Mouse (Mus musculus): ENCODE data around the gene Asb7.
A peak's percentile ranks its signal among the peaks of the same experiment; 100 is the strongest.

The Asb7 gene

DNA sequence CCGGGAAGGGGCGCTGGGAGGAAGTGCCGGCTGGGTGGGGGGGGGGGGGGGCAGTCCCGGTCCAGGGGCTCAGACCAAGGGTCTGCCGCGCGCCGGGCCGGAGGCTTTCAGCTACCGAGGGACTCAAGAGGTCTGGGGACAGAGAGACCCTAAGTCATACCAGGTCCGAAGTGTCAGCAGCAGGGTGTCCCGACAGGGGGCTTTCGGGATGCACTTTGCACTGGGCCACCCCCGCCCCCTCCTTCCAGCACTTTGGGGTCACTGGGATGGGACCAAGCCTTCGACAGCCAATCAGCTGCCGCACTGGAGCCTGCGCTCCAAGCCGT lies at the start of gene Asb7:
Gene Asb7, minus strand, starts transcription at position 303 of the 326 bp plus-strand sequence.
- DNase-seq (ENCODE audit: low spot score): no peak

DNA sequence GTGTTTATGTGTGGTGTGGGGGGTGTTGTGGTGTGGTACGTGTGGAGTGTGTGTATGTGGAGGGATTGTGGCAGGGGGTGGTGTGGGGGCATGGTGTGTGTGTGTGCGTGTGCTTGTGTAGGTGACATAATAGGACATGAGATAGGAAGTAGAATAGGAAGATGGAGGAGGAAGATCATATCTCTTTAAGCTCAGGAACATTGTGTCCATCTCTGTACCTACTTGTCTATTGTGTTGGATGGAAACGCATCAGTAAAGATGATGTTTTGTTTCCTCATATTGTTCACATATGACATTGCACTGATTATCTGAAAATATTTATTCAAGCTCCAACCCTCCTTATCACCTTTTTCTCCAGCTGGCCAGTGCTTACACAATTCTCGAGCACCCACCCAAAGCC lies 48.0 kb upstream of the Asb7 start:
- DNase-seq (ENCODE audit: low spot score): no peak

DNA sequence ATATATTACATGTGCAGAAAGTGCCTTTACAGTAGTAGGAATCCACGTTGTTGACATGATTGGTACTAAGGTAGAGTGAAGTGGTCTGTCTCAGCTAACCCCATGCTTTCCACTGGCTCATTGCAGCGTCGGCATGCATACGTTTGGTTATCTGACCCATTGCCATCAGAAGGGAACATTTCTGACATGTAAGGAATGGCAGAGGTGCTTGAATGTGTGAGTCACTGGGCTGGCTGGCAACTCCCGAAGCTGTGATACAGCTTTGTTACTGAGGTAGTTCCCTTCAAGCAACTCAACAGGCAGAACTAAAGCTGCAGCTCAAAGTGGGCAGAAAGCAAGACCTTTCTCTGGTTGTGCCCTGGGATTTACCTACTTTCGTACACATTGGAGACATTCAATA lies 45.6 kb upstream of the Asb7 start:
- no peak for DNase-seq (ENCODE audit: low spot score)

DNA sequence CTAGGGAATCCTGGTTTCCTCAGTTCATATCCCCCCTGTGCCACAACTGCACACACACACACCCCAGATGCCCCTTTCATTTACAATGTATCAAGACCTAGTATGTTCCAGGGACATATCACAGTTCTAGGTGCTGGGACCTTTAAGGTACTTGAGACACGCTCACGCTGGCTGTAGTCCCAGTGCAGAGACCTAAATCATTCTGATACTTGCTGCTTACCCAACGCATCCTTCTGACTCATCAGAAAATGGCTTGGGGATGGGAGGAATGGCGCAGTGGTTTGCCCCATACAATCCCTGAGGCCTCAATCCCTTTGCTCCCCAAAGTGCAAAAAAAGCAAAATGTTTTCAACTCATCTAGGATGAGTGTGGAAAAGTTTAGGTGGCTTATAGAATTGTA lies 45.1 kb upstream of the Asb7 start:
- no peak for DNase-seq (ENCODE audit: low spot score)

DNA sequence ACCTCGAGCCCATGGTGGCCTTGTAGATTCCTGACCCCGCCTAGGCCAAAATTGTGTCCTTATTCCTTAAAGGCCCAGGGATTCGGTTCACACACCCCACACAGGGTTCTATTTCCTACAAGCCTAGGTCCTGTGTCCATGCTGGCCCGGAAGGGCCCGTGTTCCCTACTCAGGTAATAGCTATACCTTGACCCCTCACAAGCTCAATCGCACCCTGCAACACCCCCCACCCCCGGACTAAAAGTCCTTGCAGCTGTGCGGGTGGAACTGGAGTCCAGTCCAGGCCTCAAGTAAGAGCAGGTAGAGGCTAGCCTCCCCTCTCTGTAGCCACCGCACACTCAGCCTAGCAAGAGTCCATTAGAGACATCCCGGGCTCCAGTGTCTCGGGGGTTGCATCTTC lies 44.5 kb upstream of the Asb7 start:
- DNase-seq (ENCODE audit: low spot score): no peak

DNA sequence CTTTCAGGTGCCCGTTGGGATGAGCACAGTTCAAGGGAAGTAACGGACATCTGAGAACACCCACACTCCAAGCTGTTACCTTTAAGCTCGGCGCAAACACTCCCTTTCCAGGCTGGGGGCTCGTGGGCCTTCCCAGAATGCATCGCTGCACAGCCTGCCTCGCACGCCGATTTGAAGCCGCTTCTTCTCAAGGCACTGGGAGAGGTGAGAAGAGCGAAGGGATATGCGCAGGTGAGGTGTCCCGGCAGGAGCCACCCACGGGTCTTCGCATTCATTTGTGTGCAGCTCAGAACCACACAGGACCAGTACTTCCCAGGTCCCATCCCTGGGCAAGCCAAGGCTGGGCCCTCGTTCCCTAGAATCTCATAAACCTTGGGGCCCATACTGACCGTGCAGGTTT lies 44.0 kb upstream of the Asb7 start:
- DNase-seq (ENCODE audit: low spot score): no peak

DNA sequence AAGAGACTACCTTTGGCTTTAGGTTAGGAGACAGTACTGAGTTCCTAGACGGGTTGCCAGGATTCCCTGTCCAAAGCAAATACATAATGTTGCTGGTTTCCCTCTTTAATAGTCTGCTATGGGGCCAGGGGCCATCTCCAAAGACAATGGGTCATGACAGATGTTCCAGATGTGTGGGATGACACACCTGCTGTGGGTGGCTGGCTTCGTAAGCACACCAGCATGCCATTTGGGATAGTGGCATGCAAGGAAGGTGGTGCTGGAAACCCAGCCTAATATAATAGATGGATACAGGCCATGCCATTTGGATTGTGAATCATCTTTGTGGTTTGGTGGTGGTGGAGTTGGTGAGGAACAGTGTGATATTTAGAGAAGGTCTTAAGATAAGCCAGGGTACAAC lies 39.8 kb upstream of the Asb7 start:
- no peak for DNase-seq (ENCODE audit: low spot score)

DNA sequence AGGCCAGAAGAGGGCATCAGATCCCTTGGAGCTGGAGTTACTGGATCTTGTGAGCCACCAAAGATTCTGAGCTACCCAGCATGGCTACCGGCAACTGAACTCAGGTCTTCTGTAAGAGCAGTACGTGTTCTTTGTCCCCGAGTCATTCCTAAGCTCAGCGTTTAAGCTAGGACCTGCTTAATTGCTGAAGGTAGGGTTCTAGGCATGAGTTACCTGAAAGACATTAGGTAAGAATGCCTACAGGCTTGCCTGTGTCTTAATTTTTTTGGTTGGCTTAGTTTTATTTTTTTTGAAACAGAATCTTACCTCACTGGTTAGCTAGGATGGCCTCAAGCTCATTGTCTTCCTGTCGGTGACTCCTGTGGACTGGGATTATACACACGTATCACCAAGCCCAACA lies 38.7 kb upstream of the Asb7 start:
- no peak for DNase-seq (ENCODE audit: low spot score)

DNA sequence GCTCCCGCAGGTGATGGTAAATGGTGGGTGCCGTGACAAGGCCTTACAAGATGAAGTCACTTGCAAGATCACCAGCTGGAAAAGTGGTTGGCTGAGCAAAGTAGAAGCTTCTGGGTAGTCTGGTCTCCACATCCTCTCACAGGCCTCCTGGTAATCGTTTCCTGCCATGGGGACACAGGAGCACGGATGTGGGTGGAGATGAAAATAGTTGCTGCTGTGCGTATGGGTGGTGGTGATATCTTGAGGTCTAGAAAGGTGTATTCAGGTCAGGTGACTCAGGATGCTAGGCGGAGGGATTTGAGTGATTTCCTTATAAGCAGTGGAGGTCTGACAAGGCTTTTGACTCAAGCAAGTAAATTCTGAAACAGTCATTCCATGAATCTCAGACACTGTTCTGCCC lies 35.6 kb upstream of the Asb7 start:
- DNase-seq (ENCODE audit: low spot score): no peak

DNA sequence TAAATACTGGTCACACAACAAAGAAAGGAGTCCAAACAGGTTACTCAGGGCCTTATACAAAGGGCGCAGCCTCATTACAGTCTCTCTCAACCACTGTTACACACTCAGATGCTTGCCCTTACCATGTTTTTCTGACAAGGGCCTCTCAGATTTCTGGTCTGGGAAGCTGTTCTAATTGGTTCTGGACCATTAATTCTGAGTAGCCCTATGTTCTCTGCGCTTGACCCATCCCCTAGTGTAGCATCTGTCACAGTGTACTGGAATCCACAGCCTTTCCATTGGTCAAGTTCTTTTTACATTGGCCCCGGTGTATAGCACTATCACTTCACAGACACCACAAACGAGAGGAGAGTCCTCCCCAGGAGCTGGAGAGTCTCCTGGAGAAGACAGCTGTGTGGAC lies 35.1 kb upstream of the Asb7 start:
- DNase-seq (ENCODE audit: low spot score): no peak

DNA sequence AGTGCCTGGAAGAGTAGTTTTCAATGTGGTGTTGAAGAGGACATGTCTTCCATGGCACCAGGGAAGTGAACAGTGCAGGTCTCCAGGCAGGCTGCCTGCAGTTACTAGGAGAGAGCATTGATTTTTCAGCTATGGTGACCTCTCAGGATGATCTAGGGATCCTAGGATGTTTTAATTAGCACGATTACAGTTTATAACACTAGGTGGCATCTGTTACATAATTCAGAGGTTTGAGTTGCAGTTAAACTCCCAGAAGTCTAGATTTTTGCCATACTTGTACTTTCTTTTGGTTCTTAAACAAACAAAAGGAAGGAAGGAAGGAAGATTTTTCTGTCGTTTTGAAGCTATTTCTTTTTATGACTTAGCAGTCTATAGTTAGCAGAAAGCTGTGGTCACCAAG lies 21.8 kb upstream of the Asb7 start:
- no peak for DNase-seq (ENCODE audit: low spot score)

DNA sequence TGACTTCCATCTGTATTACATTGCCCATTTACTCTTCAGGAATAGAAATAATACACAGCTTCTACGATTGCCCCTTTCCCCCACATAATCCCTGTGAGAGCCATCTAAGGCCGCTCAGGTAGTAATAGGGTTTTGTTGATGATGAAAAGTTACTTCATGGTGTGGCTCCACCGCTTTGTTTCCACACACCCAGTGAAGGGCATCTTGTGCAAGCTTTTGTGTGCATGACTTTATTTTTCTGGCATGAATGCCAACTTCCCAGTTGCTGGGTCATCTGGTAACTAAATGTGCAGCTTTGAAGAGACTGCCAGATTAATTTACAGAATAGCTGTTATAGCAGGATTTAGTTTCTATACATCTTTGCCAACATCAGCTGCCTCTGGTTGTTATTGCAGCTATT lies 15.2 kb upstream of the Asb7 start:
- DNase-seq (ENCODE audit: low spot score): no peak

DNA sequence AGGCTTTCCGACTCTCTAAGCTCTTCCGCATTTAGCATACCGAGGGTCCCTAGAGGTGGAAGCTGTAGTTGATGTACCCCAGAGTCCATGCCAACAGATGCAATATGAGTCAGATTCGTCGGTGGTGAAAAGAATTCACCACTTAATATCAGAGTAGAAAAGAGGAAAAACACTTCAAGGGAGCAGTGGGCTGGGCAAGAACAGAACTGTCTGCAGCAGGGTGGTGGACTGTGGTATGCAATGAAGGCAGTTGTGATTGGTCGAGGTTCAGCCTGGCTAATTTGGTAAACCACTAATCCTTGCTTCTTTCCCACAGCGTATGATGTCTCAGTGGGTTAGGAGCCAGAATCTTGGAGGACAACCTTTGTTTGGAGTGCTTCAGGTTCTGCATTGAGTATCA lies 13.3 kb upstream of the Asb7 start:
- no peak for DNase-seq (ENCODE audit: low spot score)

DNA sequence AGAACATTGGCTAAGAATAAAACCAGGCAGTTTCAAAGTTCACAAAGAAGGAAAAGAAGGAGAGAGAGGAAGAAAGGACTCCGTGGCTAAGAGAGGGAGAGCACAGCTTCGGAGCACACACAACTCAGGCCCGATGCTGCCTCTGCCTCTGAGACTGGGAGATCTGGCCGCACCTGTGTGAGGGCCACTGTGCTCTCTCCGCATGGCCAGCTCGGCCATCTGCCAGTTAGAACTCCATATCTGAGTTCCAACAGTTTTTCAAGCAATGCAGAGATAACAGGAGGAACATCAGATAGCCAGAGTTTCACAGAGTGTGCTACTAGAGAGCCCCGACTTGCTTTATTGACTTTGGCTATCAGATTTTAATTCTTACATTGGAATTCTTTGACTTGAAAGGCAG lies 5.1 kb upstream of the Asb7 start:
- DNase-seq (ENCODE audit: low spot score): no peak

DNA sequence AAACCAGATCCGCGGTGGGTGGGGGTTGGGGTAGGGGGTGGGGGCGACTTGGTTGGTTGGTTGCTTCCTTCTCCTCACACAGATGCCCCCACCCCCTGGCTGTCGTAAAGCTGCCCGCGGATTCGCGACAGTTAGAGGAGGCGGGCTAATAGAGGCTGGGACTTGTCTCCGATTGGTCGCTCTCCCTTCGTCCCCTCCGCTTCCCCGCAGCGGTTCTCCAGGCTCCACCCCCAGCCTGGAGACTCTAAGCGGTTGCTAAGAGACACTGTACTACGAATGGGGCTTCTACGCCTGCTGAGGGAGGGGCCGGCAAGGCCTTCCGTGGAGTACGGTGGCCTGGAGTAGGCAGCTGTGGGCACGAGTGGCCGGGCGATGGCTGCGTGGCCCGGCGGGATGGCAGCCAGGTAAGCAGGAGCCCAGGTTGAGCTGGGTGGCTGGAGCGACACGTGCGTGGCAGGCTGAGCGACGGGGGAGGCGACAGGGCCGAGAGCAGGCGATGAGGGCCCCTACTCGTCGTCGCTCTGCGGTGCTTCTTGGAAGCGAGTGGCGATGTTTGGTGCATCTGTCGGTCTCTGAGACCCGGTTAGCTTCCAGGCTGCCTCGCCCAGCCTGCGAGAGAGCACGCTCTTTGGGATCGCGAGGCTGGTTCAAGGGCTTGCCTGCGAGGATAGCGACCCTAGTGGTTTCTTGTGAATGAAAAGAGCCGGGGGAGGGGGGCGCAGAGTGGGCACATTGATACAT lies 394 bp upstream of the Asb7 start, which contains the start of gene Lins1:
Gene Lins1, plus strand, starts transcription at position 270 of the 741 bp plus-strand sequence.
- DNase-seq (ENCODE audit: low spot score): peak; percentile 75

DNA sequence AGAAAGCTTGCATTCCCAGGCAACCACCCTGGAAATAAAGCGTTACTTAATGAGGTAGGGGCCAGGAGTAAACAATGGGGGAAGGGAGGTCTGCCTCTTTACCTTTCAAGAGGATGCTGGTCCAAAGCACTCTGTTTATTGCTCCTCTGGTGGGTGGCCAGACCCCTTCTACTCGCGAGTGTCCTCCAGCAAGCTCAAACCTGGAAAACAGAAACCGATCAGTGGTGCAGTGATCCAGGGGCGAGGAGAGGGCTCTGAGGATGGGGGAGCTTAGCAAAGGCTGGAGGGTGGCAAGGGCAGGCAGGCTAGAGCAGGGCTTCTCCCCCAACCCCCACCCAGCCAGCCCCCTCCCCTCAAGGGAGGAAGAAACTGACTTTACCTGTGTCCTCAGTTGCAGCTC lies 675 bp downstream of the Asb7 start:
- DNase-seq (ENCODE audit: low spot score): no peak

DNA sequence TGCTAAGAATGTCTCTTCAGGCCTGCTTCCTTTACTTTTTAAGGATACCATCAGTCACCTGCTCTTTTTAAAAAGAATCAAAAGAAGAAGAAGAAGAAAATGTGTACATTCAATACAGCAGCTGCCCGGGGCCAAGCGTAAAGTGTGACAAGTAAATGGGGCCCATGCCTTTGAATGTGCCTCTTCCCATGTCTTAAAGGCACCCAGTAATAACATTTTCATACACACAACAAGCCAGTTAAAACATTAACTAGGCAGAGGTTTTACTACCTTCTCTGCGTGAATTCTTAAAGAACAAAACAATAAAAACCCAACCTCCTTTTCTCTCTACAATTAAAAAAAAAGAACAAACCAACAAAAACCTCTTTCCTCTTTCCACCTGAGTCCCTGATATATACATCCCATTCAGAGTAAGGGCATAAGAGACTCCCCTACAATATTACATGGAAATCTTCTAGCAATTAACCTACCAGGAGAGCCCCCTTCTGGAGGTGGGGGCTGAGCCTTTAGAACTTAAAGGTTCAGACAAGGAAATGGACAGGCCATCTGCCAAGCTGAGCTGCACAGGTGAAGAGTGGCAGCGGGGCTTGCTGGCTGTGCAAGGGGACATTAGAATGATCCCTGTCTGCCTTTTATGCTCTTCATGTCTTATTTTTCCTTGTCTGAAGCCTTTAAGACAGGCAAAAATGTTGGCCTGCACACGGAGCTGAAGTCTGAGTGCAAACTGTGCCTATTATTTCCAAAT lies 7.1 kb downstream of the Asb7 start:
- no peak for DNase-seq (ENCODE audit: low spot score)

DNA sequence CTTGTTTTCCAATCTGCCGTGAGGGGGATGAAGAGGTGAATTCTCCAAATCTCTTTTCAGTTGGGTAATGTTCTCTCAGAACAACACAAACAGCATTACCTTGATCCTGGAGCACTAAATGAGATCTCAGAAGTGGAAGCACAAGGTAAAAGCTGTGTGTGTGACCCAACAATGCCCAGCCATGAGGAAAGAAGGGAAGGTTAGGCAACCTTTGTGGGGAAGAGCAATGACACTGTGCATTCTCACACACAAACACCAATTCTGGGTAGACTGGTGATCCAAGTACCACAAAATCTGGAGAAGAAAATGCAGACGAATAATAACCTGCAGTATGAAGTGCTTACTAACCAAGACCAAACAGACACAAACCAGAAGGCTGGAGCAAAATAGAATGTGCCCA lies 13.6 kb downstream of the Asb7 start:
- DNase-seq (ENCODE audit: low spot score): no peak

DNA sequence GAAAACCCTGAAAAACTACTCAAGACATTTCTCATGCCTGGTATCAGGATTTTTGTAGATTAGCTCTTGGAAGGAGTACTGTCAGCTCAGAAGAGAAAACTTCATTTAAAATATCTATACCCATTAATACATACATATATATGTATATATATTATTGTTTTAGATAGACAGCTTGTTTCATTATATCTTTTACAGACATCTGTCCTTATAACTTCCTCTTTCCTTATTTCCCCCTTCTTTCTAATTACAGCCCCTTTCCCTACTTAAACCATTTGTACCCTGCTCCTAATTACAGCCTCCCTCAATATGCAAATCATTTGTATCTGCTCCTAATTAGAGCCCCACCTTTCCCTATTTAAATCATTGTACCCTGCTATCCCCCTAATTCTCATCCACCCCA lies 22.3 kb downstream of the Asb7 start:
- DNase-seq (ENCODE audit: low spot score): no peak

DNA sequence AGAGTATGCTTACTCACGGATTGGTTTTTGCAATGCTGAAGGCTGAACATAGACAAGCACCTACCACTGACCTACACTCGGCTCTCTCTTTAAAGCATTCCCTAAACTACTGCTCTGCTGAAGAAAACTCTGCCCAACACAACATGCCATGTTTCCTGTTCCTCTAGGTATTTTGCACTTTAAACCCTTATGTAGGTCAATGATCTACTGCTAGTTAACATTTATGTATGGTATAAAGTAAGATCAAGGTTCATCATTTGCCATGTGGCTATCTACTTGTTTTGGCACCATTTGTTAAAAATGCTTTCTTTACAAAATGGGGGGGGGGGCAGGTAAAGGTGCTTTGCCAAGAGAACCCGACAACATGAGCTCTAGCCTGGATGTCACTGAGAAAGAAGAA lies 25.8 kb downstream of the Asb7 start:
- DNase-seq (ENCODE audit: low spot score): no peak

DNA sequence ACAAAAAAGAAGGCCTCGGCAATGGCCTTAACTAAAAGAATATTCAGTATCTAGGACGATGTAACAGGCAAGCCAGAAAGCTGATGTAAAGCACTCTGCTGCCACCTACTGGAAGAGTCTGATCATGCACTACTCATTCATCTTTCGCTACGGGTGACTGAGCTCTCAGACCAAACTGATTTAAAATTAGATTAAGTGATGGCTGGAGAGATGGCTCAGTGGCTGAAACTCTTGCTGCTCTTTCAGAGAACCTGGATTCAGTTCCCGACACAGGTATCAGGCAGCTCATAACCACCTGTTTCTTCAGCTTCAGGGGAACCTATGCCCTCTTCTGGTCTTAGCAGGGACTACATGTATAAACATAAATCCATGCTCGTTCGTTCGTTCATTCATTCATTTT lies 27.8 kb downstream of the Asb7 start:
- peak; percentile 61 for DNase-seq (ENCODE audit: low spot score)

DNA sequence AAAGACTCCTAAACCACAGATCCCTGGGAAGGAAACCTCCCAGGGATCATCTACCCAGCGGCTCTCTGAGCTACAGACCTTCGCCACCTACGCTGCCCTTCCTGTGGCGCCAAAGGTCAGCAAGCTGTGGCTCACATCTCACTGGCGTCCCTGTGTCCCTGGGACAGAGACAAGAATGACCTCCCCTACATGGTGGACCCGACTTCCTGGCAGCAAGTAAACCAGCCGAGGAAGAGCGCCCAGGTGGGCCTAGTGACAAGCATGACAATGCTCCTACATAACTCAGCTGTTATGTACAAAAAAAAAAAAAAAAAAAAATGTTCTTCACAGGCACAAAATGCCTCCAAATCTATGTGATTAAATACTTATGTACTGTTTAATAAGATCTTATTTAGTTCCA lies 28.4 kb downstream of the Asb7 start:
- no peak for DNase-seq (ENCODE audit: low spot score)

DNA sequence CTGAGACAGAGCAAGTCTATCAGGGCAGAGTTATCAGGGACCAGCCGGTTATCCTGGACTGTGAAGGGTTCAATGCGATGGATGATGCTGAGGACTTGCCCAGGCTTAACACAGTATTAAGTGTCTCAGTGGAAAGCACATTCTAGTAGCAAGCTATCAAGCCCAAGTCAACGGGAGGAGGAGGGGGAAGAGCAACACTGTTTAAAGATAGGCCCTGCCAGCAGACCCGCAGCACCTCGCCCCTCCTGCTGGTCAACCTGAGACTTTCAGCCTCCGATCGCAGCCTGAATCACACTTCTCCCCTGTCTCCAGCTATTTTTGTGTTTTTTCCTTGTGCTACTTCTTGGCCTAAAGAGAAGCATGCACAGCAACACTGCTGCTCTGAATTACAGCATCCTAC lies 29.1 kb downstream of the Asb7 start:
- no peak for DNase-seq (ENCODE audit: low spot score)

DNA sequence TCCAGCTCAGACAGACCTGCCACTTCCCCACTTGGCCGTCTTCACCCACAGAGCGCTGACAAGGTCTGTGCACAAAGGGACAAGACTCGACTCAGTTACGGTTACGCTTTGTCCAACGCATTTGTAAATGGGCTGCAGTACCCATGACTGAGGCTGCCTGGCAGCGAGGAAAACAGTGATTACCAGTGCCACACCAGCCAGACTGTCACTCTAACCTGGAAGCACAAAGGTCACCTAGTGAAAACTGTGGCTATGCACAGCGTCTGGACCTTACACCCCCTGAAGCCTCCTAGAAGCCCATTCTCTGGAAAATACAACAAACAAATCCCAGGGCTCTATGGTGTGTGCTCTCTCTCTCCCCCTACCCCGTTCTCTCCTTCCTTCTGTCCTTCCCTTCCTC lies 33.9 kb downstream of the Asb7 start:
- no peak for DNase-seq (ENCODE audit: low spot score)

All from ovary, postnatal 10 days (tissue).